Mouse (Mus musculus) hindbrain, postnatal 0 days (tissue): ENCODE data around the gene Npas3. TPM values are rescaled to one million over a fixed set of nuclear protein-coding genes. Genes with fewer than 3 reads are reported as not detected.

Source experiments
- ATAC-seq: fragments of 200-750 bp; cut with Nextera tagmentation; 2 replicates; pipeline ENCODE4 v1.8.0; 2017; ENCODE audit warnings: mild to moderate bottlenecking, moderate TSS enrichment, moderate library complexity
- DNase-seq: peaks from one replicate; pipeline ENCODE4 v3.0.0-alpha.2; 2015; ENCODE audit warnings: low spot score
- H3K27ac ChIP-seq: fragments of 300-500 bp; sonication (generic); 2 replicates; pipeline ENCODE4 v1.5.1; 2014; ENCODE audit warnings: mild to moderate bottlenecking
- H3K27me3 ChIP-seq: fragments of 300-500 bp; sonication (generic); 2 replicates; pipeline ENCODE4 v1.6.1; 2014; ENCODE audit warnings: low read length, mixed read lengths; ENCODE audit not compliant: insufficient read depth
- H3K36me3 ChIP-seq: fragments of 300-500 bp; sonication (generic); 2 replicates; pipeline ENCODE4 v1.6.1; 2014; ENCODE audit warnings: low read length, mixed read lengths; ENCODE audit not compliant: insufficient read depth
- H3K4me1 ChIP-seq: fragments of 300-500 bp; sonication (generic); 2 replicates; pipeline ENCODE4 v1.6.1; 2014; ENCODE audit warnings: antibody characterized with exemption, low read length, mixed read lengths; ENCODE audit not compliant: insufficient read depth
- H3K4me2 ChIP-seq: fragments of 300-500 bp; sonication (generic); 2 replicates; pipeline ENCODE4 v1.6.1; 2014; ENCODE audit warnings: low read depth, mild to moderate bottlenecking, low read length, moderate library complexity, mixed read lengths
- H3K4me3 ChIP-seq: fragments of 300-500 bp; sonication (generic); 2 replicates; pipeline ENCODE4 v1.5.1; 2014; ENCODE audit warnings: low read length
- H3K9ac ChIP-seq: fragments of 300-500 bp; sonication (generic); replicated peaks from 2 replicates; pipeline ENCODE4 v1.6.1; 2014; ENCODE audit warnings: mild to moderate bottlenecking, low read length, moderate library complexity, mixed read lengths
- H3K9me3 ChIP-seq: fragments of 300-500 bp; sonication (generic); 2 replicates; pipeline ENCODE4 v1.6.1; 2016; ENCODE audit warnings: low read length, mixed read lengths
- CTCF ChIP-seq: IDR thresholded peaks from 2 replicates; pipeline ENCODE4 v1.5.1; 2016; ENCODE audit warnings: antibody characterized with exemption, control low read depth, low read depth
- WGBS: fragments of 180-500 bp; shearing (Covaris S2); extraction: QIAGEN DNeasy Blood & Tissue Kit; methylation state at CpG from one replicate; pipeline ENCODE4 v1.1.7; 2014; 5-methylcytosine and 5-hydroxymethylcytosine counted together
- polyA plus RNA-seq: library from polyadenylated mRNA; unstranded; fragments of >200 nt; fragmentation: Nextera tagmentation; extraction: Ambion mirVana; gene quantifications from 2 replicates; pipeline ENCODE4 v1.2.1, GENCODE M21; 2015
- total RNA-seq: library from RNA; depleted of rRNA; stranded (reverse); fragments of >200 nt; gene quantifications from 2 replicates; pipeline ENCODE4 v1.2.3, GENCODE M21; 2014

Gene Npas3
- total and polyA plus RNA-seq, 2 experiments from 2014 or later: 28.0 to 53.8 TPM

- Histone ChIP-seq H3K9me3 (no peaks in the 10 kb centered on the region), H3K4me2 (peak overlapping the region; percentile 68), H3K27ac (peak overlapping the region; percentile 91), H3K9ac (peak overlapping the region; percentile 34; the same call in 1 of the 2 replicates), H3K27me3 (no peaks in the 10 kb centered on the region), H3K4me3 (peak overlapping the region; percentile 82), H3K4me1 (peaks cover 11% of the 10 kb centered on the region), H3K36me3 (no peaks in the 10 kb centered on the region)
- no peak for TF ChIP-seq CTCF
- WGBS: under 1% methylated on average over 28 of the region's 28 CpGs
- DNase-seq (peak; percentile 68), ATAC-seq (peak; percentile 60)
Measured at GRCm38 (mm10) chr12:53246581-53247490, 1.6 kb upstream of the Npas3 start.

- no peak for TF ChIP-seq CTCF
- peaks cover 11% of the 10 kb centered on the region for H3K4me1 ChIP-seq
- WGBS: under 1% methylated on average over 25 of the region's 25 CpGs
- no peaks in the 10 kb centered on the region for H3K27me3 ChIP-seq
- peak overlapping the region; percentile 68 for H3K4me2 ChIP-seq
- 0 out of 2 replicates have a peak, but pooled peaks have one; percentile 0 for ATAC-seq
- H3K9ac ChIP-seq: peak overlapping the region; percentile 80
- no peaks in the 10 kb centered on the region for H3K36me3 ChIP-seq
- peak overlapping the region; percentile 91 for H3K27ac ChIP-seq
- no peaks in the 10 kb centered on the region for H3K9me3 ChIP-seq
- peak overlapping the region; percentile 82 for H3K4me3 ChIP-seq
- DNase-seq: peak; percentile 32
Measured at GRCm38 (mm10) chr12:53247491-53248035, 914 bp upstream of the Npas3 start.

GRCm38 (mm10) chr12:53248796-53249195 lies 319 bp downstream of the Npas3 start:
- peak; percentile 48 for DNase-seq
- Histone ChIP-seq H3K4me2 (peak overlapping the region; percentile 68), H3K4me1 (peaks cover 11% of the 10 kb centered on the region), H3K4me3 (peak overlapping the region; percentile 82), H3K27ac (peak overlapping the region; percentile 91), H3K27me3 (no peaks in the 10 kb centered on the region), H3K36me3 (no peaks in the 10 kb centered on the region), H3K9me3 (no peaks in the 10 kb centered on the region), H3K9ac (peak overlapping the region; percentile 80)
- no peak for ATAC-seq
- no peak for TF ChIP-seq CTCF
- WGBS: 0% methylated on average over 15 of the region's 15 CpGs

GRCm38 (mm10) chr12:53251701-53252181 lies 3.3 kb downstream of the Npas3 start:
- Histone ChIP-seq H3K27me3 (no peaks in the 10 kb centered on the region), H3K9ac (peak overlapping the region; percentile 46), H3K4me1 (peaks cover 5% of the 10 kb centered on the region), H3K9me3 (no peaks in the 10 kb centered on the region), H3K27ac (peak overlapping the region; percentile 77; the same call in 1 of the 2 replicates), H3K4me2 (peak overlapping the region; percentile 68), H3K4me3 (peak overlapping the region; percentile 82), H3K36me3 (no peaks in the 10 kb centered on the region)
- DNase-seq (peak; percentile 71), ATAC-seq (peak; percentile 43; the same call in 1 of the 2 replicates)
- TF ChIP-seq CTCF: peak; percentile 32
- WGBS: 2% methylated on average over 10 of the region's 11 CpGs

- Histone ChIP-seq H3K27me3 (no peaks in the 10 kb centered on the region), H3K27ac (peak overlapping the region; percentile 94), H3K4me2 (peak overlapping the region; percentile 68), H3K4me3 (peak overlapping the region; percentile 82), H3K36me3 (no peaks in the 10 kb centered on the region), H3K9ac (peak overlapping the region; percentile 92), H3K4me1 (peaks cover under 1% of the 10 kb centered on the region), H3K9me3 (no peaks in the 10 kb centered on the region)
- TF ChIP-seq CTCF: no peak
- peak; percentile 75 for DNase-seq
- peak; percentile 65 for ATAC-seq
- WGBS: 0% methylated on average over 11 of the region's 23 CpGs
Measured at GRCm38 (mm10) chr12:53252213-53252571, 3.7 kb downstream of the Npas3 start.

GRCm38 (mm10) chr12:53252572-53253422 lies 4.3 kb downstream of the Npas3 start:
- ATAC-seq: peak; percentile 59
- Histone ChIP-seq H3K27ac (peak overlapping the region; percentile 94), H3K27me3 (no peaks in the 10 kb centered on the region)

More at GRCm38 (mm10) chr12:53252572-53253422, 4.3 kb downstream of the Npas3 start:
- peak overlapping the region; percentile 92 for H3K9ac ChIP-seq
- no peaks in the 10 kb centered on the region for H3K9me3 ChIP-seq
- peak overlapping the region; percentile 68 for H3K4me2 ChIP-seq
- DNase-seq: peak; percentile 74
- H3K36me3 ChIP-seq: no peaks in the 10 kb centered on the region
- no peaks in the 10 kb centered on the region; the same call in 1 of the 2 replicates for H3K4me1 ChIP-seq
- peak overlapping the region; percentile 82 for H3K4me3 ChIP-seq
- no peak for TF ChIP-seq CTCF
- WGBS: 1% methylated on average over 76 of the region's 115 CpGs
